Mouse (Mus musculus) liver, postnatal 0 days (tissue): ENCODE data around the gene Prss44. TPM values are rescaled to one million over a fixed set of nuclear protein-coding genes. Genes with fewer than 3 reads are reported as not detected.

Experiments
- ATAC-seq: fragments of 200-750 bp; cut with Nextera tagmentation; 2 replicates; pipeline ENCODE4 v1.8.0; 2017; ENCODE audit warnings: mild to moderate bottlenecking, moderate library complexity
- DNase-seq: peaks from one replicate; pipeline ENCODE4 v3.0.0-alpha.2; 2016
- H3K27ac ChIP-seq: fragments of 300-500 bp; sonication (generic); 2 replicates; pipeline ENCODE4 v1.5.1; 2014; ENCODE audit warnings: antibody characterized with exemption, moderate library complexity, mild to moderate bottlenecking, low read depth
- H3K27me3 ChIP-seq: fragments of 300-500 bp; sonication (generic); 2 replicates; pipeline ENCODE4 v1.6.1; 2014; ENCODE audit warnings: low read length, control low read depth, mixed read lengths; ENCODE audit not compliant: insufficient read depth
- H3K36me3 ChIP-seq: fragments of 300-500 bp; sonication (generic); replicated peaks from 2 replicates; pipeline ENCODE4 v1.6.1; 2014; ENCODE audit warnings: mild to moderate bottlenecking, control low read depth, low read length, moderate library complexity, mixed read lengths; ENCODE audit not compliant: insufficient read depth
- H3K4me1 ChIP-seq: fragments of 300-500 bp; sonication (generic); 2 replicates; pipeline ENCODE4 v1.6.1; 2014; ENCODE audit warnings: antibody characterized with exemption, mild to moderate bottlenecking, control low read depth; ENCODE audit not compliant: insufficient read depth
- H3K4me2 ChIP-seq: fragments of 300-500 bp; sonication (generic); 2 replicates; pipeline ENCODE4 v1.6.1; 2014; ENCODE audit warnings: low read depth, mild to moderate bottlenecking, low read length, moderate library complexity, mixed read lengths
- H3K4me3 ChIP-seq: fragments of 300-500 bp; sonication (generic); 2 replicates; pipeline ENCODE4 v1.5.1; 2014; ENCODE audit warnings: low read depth, low read length
- H3K9ac ChIP-seq: fragments of 300-500 bp; sonication (generic); replicated peaks from 2 replicates; pipeline ENCODE4 v1.6.1; 2014; ENCODE audit warnings: mild to moderate bottlenecking, moderate library complexity
- H3K9me3 ChIP-seq: fragments of 300-500 bp; sonication (generic); 2 replicates; pipeline ENCODE4 v1.6.1; 2016; ENCODE audit warnings: mild to moderate bottlenecking, control low read depth, low read length, mixed read lengths
- CTCF ChIP-seq: sonication (generic); IDR thresholded peaks from 2 replicates; pipeline ENCODE4 v1.5.1; 2016; ENCODE audit warnings: antibody characterized with exemption, low read depth
- EP300 ChIP-seq: IDR thresholded peaks from 2 replicates; pipeline ENCODE4 v1.6.1; 2016; ENCODE audit warnings: antibody characterized with exemption, low read depth, mild to moderate bottlenecking
- WGBS: fragments of 180-500 bp; shearing (Covaris S2); extraction: QIAGEN DNeasy Blood & Tissue Kit; methylation state at CpG from one replicate; pipeline ENCODE4 v1.1.7; 2014; ENCODE audit not compliant: insufficient replicate concordance; 5-methylcytosine and 5-hydroxymethylcytosine counted together
- polyA plus RNA-seq: library from polyadenylated mRNA; unstranded; fragments of >200 nt; fragmentation: Nextera tagmentation; extraction: Ambion mirVana; gene quantifications from 2 replicates; pipeline ENCODE4 v1.2.1, GENCODE M21; 2015

The Prss44 gene
- not detected in 2 replicates for polyA plus RNA-seq

GRCm38 (mm10) chr9:110813789-110814188, at the start of gene Prss44:
Prss44 (plus strand) TSS chr9:110813994.
- Histone ChIP-seq H3K27ac (no peak within 1 kb of the TSS), H3K4me2 (no peak within 1 kb of the TSS), H3K9me3 (no peaks in the 10 kb centered on the region), H3K27me3 (no peaks in the 10 kb centered on the region), H3K4me1 (no peaks in the 10 kb centered on the region), H3K4me3 (no peak within 1 kb of the TSS), H3K9ac (no peak within 1 kb of the TSS), H3K36me3 (no peaks in the 10 kb centered on the region)
- TF ChIP-seq CTCF (no peak), EP300 (no peak)
- 51% methylated on average over 18 of the region's 18 CpGs for WGBS
- no peak for DNase-seq
- no peak for ATAC-seq

GRCm38 (mm10) chr9:110772336-110772735, 41.5 kb upstream of the Prss44 start:
- TF ChIP-seq EP300, result no peak
- no peak for TF ChIP-seq CTCF
- no peak overlapping the region for H3K4me2 ChIP-seq
- ATAC-seq (no peak), DNase-seq (no peak)
- no peaks in the 10 kb centered on the region for H3K27me3 ChIP-seq
- H3K9me3 ChIP-seq, result no peaks in the 10 kb centered on the region
- WGBS, result 84% methylated on average over 10 of the region's 10 CpGs
- no peak overlapping the region for H3K9ac ChIP-seq
- H3K4me3 ChIP-seq, result no peak overlapping the region
- H3K27ac ChIP-seq, result no peak overlapping the region
- no peaks in the 10 kb centered on the region for H3K4me1 ChIP-seq
- no peaks in the 10 kb centered on the region for H3K36me3 ChIP-seq

- Histone ChIP-seq H3K4me3 (no peak overlapping the region), H3K9me3 (no peaks in the 10 kb centered on the region), H3K4me2 (no peak overlapping the region), H3K27me3 (no peaks in the 10 kb centered on the region), H3K27ac (no peak overlapping the region), H3K4me1 (no peaks in the 10 kb centered on the region), H3K36me3 (no peaks in the 10 kb centered on the region), H3K9ac (no peak overlapping the region)
- ATAC-seq (no peak), DNase-seq (no peak)
- TF ChIP-seq CTCF, result no peak
- TF ChIP-seq EP300, result no peak
- WGBS, result 68% methylated on average over 15 of the region's 15 CpGs
These were observed 39.2 kb upstream of the Prss44 start for GRCm38 (mm10) chr9:110774403-110775268.

- H3K4me1 ChIP-seq, result no peaks in the 10 kb centered on the region
- 81% methylated on average over 10 of the region's 10 CpGs for WGBS
- H3K36me3 ChIP-seq, result no peaks in the 10 kb centered on the region
- H3K27ac ChIP-seq, result no peak overlapping the region; the same call in 1 of the 2 replicates
- H3K9ac ChIP-seq, result no peak overlapping the region
- H3K9me3 ChIP-seq, result no peaks in the 10 kb centered on the region
- no peak overlapping the region for H3K4me3 ChIP-seq
- no peak overlapping the region for H3K4me2 ChIP-seq
- TF ChIP-seq EP300 (no peak), CTCF (no peak)
- ATAC-seq, result no peak
- no peak for DNase-seq
- peaks cover 3% of the 10 kb centered on the region; the same call in 1 of the 2 replicates for H3K27me3 ChIP-seq
These were observed 38.3 kb upstream of the Prss44 start for GRCm38 (mm10) chr9:110775269-110776022.

GRCm38 (mm10) chr9:110778100-110778499, 35.7 kb upstream of the Prss44 start:
- TF ChIP-seq CTCF, result no peak
- no peak for TF ChIP-seq EP300
- no peak overlapping the region for H3K4me2 ChIP-seq
- ATAC-seq (no peak), DNase-seq (no peak)
- peaks cover 6% of the 10 kb centered on the region; the same call in 1 of the 2 replicates for H3K27me3 ChIP-seq
- H3K36me3 ChIP-seq, result no peaks in the 10 kb centered on the region
- H3K9me3 ChIP-seq, result no peaks in the 10 kb centered on the region
- H3K4me1 ChIP-seq, result peaks cover 13% of the 10 kb centered on the region; the same call in 1 of the 2 replicates
- H3K9ac ChIP-seq, result no peak overlapping the region
- no peak overlapping the region for H3K27ac ChIP-seq
- H3K4me3 ChIP-seq, result no peak overlapping the region
- 82% methylated on average over 1 of the region's 1 CpGs for WGBS

GRCm38 (mm10) chr9:110778559-110778958, 35.2 kb upstream of the Prss44 start:
- no peak overlapping the region for H3K27ac ChIP-seq
- H3K27me3 ChIP-seq, result peaks cover 6% of the 10 kb centered on the region; the same call in 1 of the 2 replicates
- no peak overlapping the region for H3K4me2 ChIP-seq
- ATAC-seq (no peak), DNase-seq (no peak)
- H3K4me1 ChIP-seq, result peaks cover 13% of the 10 kb centered on the region; the same call in 1 of the 2 replicates
- no peaks in the 10 kb centered on the region for H3K36me3 ChIP-seq
- 77% methylated on average over 7 of the region's 7 CpGs for WGBS
- TF ChIP-seq EP300, result no peak
- TF ChIP-seq CTCF, result peak; percentile 24; the same call in 1 of the 2 replicates
- H3K9ac ChIP-seq, result no peak overlapping the region
- H3K4me3 ChIP-seq, result no peak overlapping the region
- H3K9me3 ChIP-seq, result no peaks in the 10 kb centered on the region
